Mouse (Mus musculus): ENCODE data around the gene Xpo1.
"Not testable (repeated sequence)": the region's sequence is repeated elsewhere in the genome, so short reads cannot be mapped to it uniquely, and the experiment has no call there.

Xpo1 gene

GRCm38 (mm10) chr11:23298301-23298700, 42.5 kb downstream of the Xpo1 start:
- DNase-seq (ENCODE audit: low spot score) = no peak

DNA sequence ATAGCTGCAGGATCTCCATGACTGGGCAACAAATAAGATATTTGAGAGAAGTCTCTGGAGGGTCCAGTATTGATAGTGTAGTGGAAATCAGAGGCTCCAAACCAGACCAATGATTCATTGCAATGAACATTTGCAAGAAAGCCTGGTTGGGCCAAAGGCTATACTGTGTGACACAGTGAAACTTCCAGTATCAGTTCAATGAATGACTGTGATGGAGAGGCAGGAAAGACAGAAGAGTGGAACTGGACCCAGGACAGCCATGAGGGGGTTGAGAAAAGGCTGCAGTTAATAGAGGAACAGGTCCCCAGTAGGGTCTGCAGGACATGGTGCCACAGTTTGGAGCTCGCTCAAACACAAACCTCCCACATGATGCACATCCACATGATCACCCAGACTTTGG, 44.1 kb downstream of the Xpo1 start:
- no peak for DNase-seq (ENCODE audit: low spot score)

DNA sequence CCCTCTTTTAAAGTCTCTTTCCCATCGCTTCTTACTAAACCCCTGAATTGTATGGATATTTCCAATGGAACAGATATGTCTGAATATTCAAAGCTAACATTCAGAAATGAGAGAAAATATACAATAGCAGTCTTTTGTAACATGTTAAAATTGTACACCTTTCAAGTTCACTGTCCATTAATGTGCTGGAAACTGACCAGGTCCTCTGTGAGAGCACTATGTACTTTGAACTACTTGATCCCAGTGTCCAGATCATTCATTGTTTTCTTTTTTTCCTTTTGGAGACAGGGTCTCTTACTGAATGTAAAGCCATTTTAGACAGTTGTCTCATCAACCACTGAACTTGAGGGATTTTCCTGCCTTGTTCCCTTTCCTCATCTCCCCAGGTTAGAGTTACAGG, 47.3 kb downstream of the Xpo1 start:
- DNase-seq (ENCODE audit: low spot score) = no peak

GRCm38 (mm10) chr11:23305101-23305672, 49.3 kb downstream of the Xpo1 start:
- not testable (repeated sequence) for DNase-seq (ENCODE audit: low spot score)

GRCm38 (mm10) chr11:23305673-23306608, 50.1 kb downstream of the Xpo1 start:
- peak; percentile 93 for DNase-seq (ENCODE audit: low spot score)

DNA sequence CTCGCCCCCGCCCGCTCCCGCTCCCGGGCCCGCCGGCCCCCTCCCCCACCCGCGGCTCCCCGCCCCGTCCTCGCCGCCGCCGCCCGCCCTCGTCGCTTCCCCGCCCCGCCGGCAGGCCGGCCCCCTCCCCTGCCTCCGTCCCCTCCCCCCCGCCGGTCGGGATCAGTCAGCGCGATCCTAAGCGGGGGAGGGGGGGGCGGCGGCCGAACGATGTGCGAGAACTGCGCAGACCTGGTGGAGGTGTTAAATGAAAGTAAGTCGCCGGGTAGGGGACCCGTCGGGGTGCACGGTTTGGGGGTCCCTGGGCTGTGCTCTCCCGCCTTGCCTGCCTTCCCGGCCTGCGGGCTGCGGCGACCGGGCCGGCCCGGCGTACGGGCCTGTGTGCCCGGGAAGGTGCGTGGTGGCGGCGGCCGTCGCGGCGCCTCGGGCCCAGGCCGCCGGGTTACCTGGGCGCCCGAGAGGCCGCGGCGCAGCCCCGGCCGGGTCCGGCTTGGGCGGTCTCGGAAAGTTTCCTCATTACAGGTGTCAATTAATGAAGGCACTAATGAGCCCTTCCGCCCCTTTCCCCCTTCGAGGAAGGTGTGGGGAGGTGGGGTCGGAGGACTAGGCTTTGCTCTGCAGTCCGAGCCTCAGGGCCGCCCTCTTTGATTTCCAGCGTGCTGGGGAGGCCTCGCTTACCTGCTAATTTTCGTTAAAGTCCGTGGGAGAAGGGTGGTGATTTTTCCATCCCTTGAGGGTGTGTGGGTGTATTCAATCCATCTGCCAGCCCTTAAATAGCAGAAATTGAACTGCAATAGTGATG, 51.1 kb downstream of the Xpo1 start, which contains the start of gene Usp34:
TSS of gene Usp34 (plus strand) at position 132 of the 802 bp plus-strand sequence.
- peak; percentile 72 for DNase-seq (ENCODE audit: low spot score)

GRCm38 (mm10) chr11:23307566-23307920, 51.7 kb downstream of the Xpo1 start:
- DNase-seq (ENCODE audit: low spot score) = no peak

DNA sequence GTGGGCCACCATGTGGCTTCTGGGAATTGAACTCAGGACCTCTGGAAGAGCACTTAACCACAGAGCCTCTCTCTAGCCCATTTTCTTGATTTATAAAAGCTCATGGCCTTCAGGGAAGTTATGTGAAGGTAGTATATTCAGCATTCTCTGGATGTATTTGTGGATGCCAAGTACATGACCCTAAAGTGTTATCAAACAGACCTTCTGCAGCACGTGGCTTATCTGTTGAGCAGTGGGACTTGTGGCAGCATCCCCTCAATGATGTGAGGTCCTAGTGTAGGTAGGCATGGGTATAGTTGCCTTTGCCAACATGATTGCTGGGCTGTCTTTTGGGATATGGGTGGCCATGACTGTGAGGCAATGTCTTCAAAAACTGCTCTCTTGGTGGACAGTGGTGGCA, 57.7 kb downstream of the Xpo1 start:
- no peak for DNase-seq (ENCODE audit: low spot score)

DNA sequence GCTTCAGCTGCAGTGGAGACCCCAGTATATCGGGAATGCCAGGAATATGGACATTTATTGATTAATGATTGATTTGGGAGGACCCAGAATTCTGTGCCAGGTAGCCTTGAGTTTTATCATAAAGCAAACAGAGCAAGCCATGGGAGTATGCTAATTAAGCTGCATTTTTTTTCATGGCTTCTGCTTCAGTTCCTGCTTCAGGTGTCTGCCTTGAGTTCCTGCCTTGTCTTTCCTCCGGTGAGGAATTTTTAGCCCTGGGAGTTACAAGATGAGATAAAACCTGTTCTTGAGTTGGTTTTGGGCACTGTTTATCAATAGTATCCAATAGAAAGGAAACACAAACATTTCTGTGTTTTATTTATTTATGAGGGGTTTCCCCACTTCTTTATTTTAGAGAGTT, 73.6 kb downstream of the Xpo1 start:
- no peak for DNase-seq (ENCODE audit: low spot score)

GRCm38 (mm10) chr11:23332136-23332535, 76.3 kb downstream of the Xpo1 start:
- peak; percentile 10 for DNase-seq (ENCODE audit: low spot score)

DNA sequence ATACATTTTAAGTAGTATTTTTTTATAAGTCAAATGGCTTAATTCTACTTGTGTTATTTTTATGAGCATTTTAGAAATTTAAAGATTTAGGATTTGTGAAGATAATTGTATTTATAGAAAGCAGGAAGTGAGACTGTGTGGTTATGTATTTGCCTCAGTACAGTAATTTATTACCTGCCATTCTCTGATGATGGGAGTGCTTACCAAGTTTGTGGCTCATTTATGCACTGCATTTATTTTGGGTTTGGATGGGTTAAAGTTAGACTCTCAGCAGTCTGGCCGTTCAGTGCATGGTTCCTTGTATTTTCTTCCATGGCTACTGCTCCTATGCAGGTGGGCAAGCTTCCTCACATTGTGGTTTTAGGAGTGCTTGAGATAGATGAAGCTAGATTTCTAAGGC, 79.3 kb downstream of the Xpo1 start:
- DNase-seq (ENCODE audit: low spot score) = no peak
